Mouse (Mus musculus) hindbrain, embryonic 10.5 days (tissue): Measurements from ENCODE around the gene Ctrc. TPM values are rescaled to one million over a fixed set of nuclear protein-coding genes. Genes with fewer than 3 reads are reported as not detected.

Experiments used
- DNase-seq: peaks from one replicate; pipeline ENCODE4 v3.0.0-alpha.2; 2017; ENCODE audit warnings: low spot score
- H3K27ac ChIP-seq: fragments of 300-500 bp; sonication (generic); 2 replicates; pipeline ENCODE4 v1.5.1; 2016; ENCODE audit warnings: mild to moderate bottlenecking, moderate library complexity
- H3K27me3 ChIP-seq: fragments of 300-500 bp; sonication (generic); 2 replicates; pipeline ENCODE4 v1.6.1; 2016; ENCODE audit warnings: mild to moderate bottlenecking; ENCODE audit not compliant: poor library complexity, insufficient read depth, severe bottlenecking
- H3K36me3 ChIP-seq: fragments of 300-500 bp; sonication (generic); 2 replicates; pipeline ENCODE4 v1.6.1; 2016; ENCODE audit warnings: mild to moderate bottlenecking, moderate library complexity
- H3K4me1 ChIP-seq: fragments of 300-500 bp; sonication (generic); replicated peaks from 2 replicates; pipeline ENCODE4 v1.6.1; 2016; ENCODE audit warnings: mild to moderate bottlenecking
- H3K4me3 ChIP-seq: fragments of 300-500 bp; sonication (generic); 2 replicates; pipeline ENCODE4 v1.5.1; 2016; ENCODE audit warnings: mild to moderate bottlenecking, moderate library complexity
- H3K9me3 ChIP-seq: fragments of 300-500 bp; sonication (generic); 2 replicates; pipeline ENCODE4 v1.6.1; 2016; ENCODE audit warnings: mild to moderate bottlenecking, moderate library complexity
- WGBS: fragments of 180-500 bp; shearing (Covaris S2); methylation state at CpG from one replicate; pipeline ENCODE4 v1.1.7; 2016; 5-methylcytosine and 5-hydroxymethylcytosine counted together
- polyA plus RNA-seq: library from polyadenylated mRNA; unstranded; fragments of >200 nt; fragmentation: Nextera tagmentation; extraction: Ambion mirVana; gene quantifications from 2 replicates; pipeline ENCODE4 v1.2.1, GENCODE M21; 2016

The Ctrc gene
- polyA plus RNA-seq, 1 experiment from 2014 or later: not detected

DNA sequence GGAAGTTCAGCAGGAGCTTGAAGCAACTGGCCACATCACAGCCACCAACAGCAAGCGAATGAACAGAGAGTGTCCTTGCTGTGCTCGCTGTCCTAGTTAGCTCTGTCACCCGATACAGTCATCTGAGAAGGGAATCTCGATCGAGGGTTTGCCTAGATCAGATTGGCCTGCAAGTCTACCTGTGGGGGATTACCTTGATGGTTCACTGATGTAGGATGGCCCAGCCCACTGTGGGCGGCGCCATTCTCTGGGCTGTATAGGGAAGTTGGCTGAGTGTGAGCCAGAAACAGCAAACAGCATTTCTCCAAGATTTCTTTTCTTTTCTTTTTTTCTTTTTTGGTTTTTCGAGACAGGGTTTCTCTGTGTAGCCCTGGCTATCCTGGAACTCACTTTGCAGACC, 18.3 kb upstream of the Ctrc start:
- Histone ChIP-seq H3K36me3 (peaks cover 33% of the 10 kb centered on the region), H3K4me1 (peaks cover 20% of the 10 kb centered on the region), H3K9me3 (no peaks in the 10 kb centered on the region), H3K27me3 (0 out of 2 replicates have a peak, but pooled peaks cover 3% of the 10 kb centered on the region), H3K4me3 (no peak overlapping the region), H3K27ac (no peak overlapping the region)
- WGBS: 92% methylated on average over 8 of the region's 8 CpGs
- no peak for DNase-seq

- Histone ChIP-seq H3K27me3 (0 out of 2 replicates have a peak, but pooled peaks cover 3% of the 10 kb centered on the region), H3K27ac (no peak overlapping the region), H3K9me3 (no peaks in the 10 kb centered on the region), H3K36me3 (peaks cover 40% of the 10 kb centered on the region), H3K4me3 (no peak overlapping the region), H3K4me1 (peaks cover 19% of the 10 kb centered on the region)
- DNase-seq: no peak
- 86% methylated on average over 7 of the region's 7 CpGs for WGBS
Observed at GRCm38 (mm10) chr4:141863726-141864280, 17.6 kb upstream of the Ctrc start.

DNA sequence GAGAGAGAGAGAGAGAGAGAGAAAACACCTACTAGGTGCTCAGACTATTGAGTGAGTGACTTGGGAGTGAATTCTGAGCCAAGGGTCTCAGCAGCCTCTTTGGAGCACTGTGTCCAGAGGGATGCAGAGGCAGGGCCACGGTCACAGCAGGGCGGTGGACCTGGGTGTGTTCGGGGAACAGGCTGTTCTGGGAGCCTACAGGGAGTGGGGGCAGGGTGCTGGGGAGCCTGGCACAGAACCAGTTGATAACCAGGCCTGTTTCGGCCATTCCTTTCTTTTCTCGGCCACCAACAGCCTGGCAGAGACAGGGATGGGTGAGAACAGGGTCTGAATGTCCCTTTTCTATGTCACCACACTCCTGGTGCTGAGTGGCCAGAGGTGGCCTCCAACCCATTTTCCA, 16.7 kb upstream of the Ctrc start:
- Histone ChIP-seq H3K4me3 (no peak overlapping the region), H3K27me3 (0 out of 2 replicates have a peak, but pooled peaks cover 3% of the 10 kb centered on the region), H3K4me1 (peaks cover 16% of the 10 kb centered on the region), H3K9me3 (no peaks in the 10 kb centered on the region), H3K27ac (no peak overlapping the region), H3K36me3 (peaks cover 43% of the 10 kb centered on the region)
- WGBS: 82% methylated on average over 5 of the region's 5 CpGs
- DNase-seq: no peak

- Histone ChIP-seq H3K27ac (no peak overlapping the region), H3K9me3 (no peaks in the 10 kb centered on the region), H3K4me1 (peaks cover 8% of the 10 kb centered on the region), H3K36me3 (peaks cover 43% of the 10 kb centered on the region), H3K27me3 (0 out of 2 replicates have a peak, but pooled peaks cover 3% of the 10 kb centered on the region), H3K4me3 (no peak overlapping the region)
- DNase-seq: no peak
- WGBS: 93% methylated on average over 17 of the region's 17 CpGs
Observed at GRCm38 (mm10) chr4:141861591-141862295, 15.6 kb upstream of the Ctrc start.

GRCm38 (mm10) chr4:141860246-141860841, 14.2 kb upstream of the Ctrc start:
- no peak for DNase-seq
- Histone ChIP-seq H3K4me1 (peaks cover 4% of the 10 kb centered on the region), H3K36me3 (peaks cover 42% of the 10 kb centered on the region), H3K27me3 (0 out of 2 replicates have a peak, but pooled peaks cover 3% of the 10 kb centered on the region), H3K9me3 (no peaks in the 10 kb centered on the region), H3K27ac (peak overlapping the region; percentile 23; the same call in 1 of the 2 replicates), H3K4me3 (no peak overlapping the region)
- WGBS: 65% methylated on average over 19 of the region's 19 CpGs

GRCm38 (mm10) chr4:141859351-141859750, 13.2 kb upstream of the Ctrc start:
- H3K27ac ChIP-seq: no peak overlapping the region
- H3K4me1 ChIP-seq: peaks cover 4% of the 10 kb centered on the region
- DNase-seq: no peak
- H3K27me3 ChIP-seq: 0 out of 2 replicates have a peak, but pooled peaks cover 3% of the 10 kb centered on the region
- H3K4me3 ChIP-seq: no peak overlapping the region
- no peaks in the 10 kb centered on the region for H3K9me3 ChIP-seq
- WGBS: 91% methylated on average over 14 of the region's 14 CpGs
- peaks cover 37% of the 10 kb centered on the region for H3K36me3 ChIP-seq

GRCm38 (mm10) chr4:141858501-141858900, 12.3 kb upstream of the Ctrc start:
- H3K27me3 ChIP-seq: no peaks in the 10 kb centered on the region
- 93% methylated on average over 20 of the region's 20 CpGs for WGBS

GRCm38 (mm10) chr4:141857422-141857930, 11.3 kb upstream of the Ctrc start:
- whole genome bisulfite sequencing: 19% methylated on average over 10 of the region's 10 CpGs
- H3K27me3 ChIP-seq: no peaks in the 10 kb centered on the region
- H3K27ac ChIP-seq: no peak overlapping the region

More at GRCm38 (mm10) chr4:141858501-141858900, 12.3 kb upstream of the Ctrc start:
- Histone ChIP-seq H3K27ac (no peak overlapping the region), H3K4me3 (no peak overlapping the region), H3K36me3 (peaks cover 33% of the 10 kb centered on the region), H3K9me3 (no peaks in the 10 kb centered on the region), H3K4me1 (peaks cover 4% of the 10 kb centered on the region)
- DNase-seq: no peak

GRCm38 (mm10) chr4:141853437-141853836, 7.3 kb upstream of the Ctrc start:
- no peak overlapping the region for H3K27ac ChIP-seq
- 76% methylated on average over 9 of the region's 9 CpGs for WGBS
- H3K4me1 ChIP-seq: peaks cover 4% of the 10 kb centered on the region; the same call in 1 of the 2 replicates
- no peaks in the 10 kb centered on the region for H3K27me3 ChIP-seq
- H3K36me3 ChIP-seq: no peaks in the 10 kb centered on the region
- no peak overlapping the region for H3K4me3 ChIP-seq
- H3K9me3 ChIP-seq: peaks cover 4% of the 10 kb centered on the region; the same call in 1 of the 2 replicates
- DNase-seq: peak; percentile 57

More at GRCm38 (mm10) chr4:141857422-141857930, 11.3 kb upstream of the Ctrc start:
- H3K4me1 ChIP-seq: peaks cover 4% of the 10 kb centered on the region
- H3K9me3 ChIP-seq: no peaks in the 10 kb centered on the region
- DNase-seq: peak; percentile 86
- H3K4me3 ChIP-seq: no peak overlapping the region
- H3K36me3 ChIP-seq: peaks cover 33% of the 10 kb centered on the region

DNA sequence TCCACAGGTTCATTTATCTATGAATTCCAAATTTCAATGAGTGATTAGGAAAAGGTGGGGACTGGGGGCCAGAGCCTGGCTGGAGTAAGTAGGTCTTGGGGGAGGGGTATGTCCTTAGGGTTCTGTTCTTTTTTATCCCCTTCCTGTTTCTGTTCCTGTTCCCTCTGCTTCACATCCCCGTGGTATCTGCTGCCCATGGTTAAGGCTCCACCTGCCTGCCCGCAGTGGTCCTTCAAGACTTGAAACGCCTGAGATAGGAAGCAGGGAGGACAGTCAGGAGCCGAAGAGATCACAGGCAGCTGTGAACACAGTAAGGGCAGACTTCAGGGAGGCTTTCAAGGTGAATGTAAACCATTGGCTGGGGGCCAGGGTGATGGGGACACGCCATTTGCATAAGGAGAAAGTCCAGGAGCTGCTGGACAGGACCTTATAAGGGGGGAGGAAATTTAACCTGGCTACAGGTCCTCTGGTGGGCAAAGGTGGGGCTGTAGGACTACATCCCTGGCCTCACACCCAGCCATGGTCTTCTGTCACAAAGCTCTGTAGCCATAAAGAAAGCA, 11.5 kb downstream of the Ctrc start:
- H3K27me3 ChIP-seq: no peaks in the 10 kb centered on the region
- H3K4me1 ChIP-seq: 0 out of 2 replicates have a peak, but pooled peaks cover 4% of the 10 kb centered on the region
- H3K36me3 ChIP-seq: no peaks in the 10 kb centered on the region
- no peak for DNase-seq
- H3K27ac ChIP-seq: no peak overlapping the region
- no peak overlapping the region for H3K4me3 ChIP-seq
- 71% methylated on average over 5 of the region's 5 CpGs for WGBS
- H3K9me3 ChIP-seq: no peaks in the 10 kb centered on the region

DNA sequence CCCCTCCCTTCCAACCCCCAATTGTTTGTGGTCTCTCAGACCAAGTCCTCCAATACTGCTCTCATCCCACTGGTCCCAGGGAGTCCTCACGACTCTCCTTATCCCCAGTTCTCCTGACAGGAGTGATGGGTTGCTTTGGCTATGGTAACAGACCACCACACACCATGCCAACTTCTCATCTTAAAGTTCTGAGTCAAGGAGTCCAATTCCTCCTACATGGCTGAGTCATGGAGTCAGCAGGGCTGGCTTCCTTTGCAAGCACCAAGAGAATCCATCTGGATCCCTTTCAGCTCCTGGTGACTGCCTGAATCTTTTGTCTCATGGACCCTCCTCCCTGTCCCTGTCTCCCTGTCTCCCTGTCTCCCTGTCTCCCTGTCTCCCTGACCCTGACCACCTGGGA, 12.2 kb downstream of the Ctrc start:
- H3K36me3 ChIP-seq: no peaks in the 10 kb centered on the region
- no peak overlapping the region for H3K4me3 ChIP-seq
- H3K27me3 ChIP-seq: no peaks in the 10 kb centered on the region
- no peak overlapping the region for H3K27ac ChIP-seq
- no peaks in the 10 kb centered on the region for H3K9me3 ChIP-seq
- 45% methylated on average over 1 of the region's 1 CpGs for WGBS
- DNase-seq: no peak
- 0 out of 2 replicates have a peak, but pooled peaks cover 4% of the 10 kb centered on the region for H3K4me1 ChIP-seq

DNA sequence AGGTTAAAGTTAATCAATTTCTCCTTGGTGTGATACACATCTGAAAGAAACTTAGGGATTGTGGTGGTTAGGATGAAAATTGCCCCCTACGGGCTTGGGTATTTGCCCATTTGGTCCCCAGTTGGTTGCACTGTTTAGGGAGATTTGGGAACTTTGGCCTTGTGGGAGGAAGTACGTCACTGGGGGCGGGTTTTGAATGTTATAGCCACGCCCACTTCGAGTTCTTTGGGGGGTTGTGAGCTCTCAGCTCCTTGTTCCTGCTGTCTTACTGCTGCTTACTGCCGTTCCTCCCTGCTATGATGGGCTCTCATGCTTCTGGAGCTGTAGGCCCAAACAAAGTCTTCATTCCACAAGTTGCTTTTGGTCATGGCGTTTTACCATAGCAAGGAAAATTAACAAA, 14.8 kb downstream of the Ctrc start:
- H3K27ac ChIP-seq: no peak overlapping the region
- no peaks in the 10 kb centered on the region for H3K9me3 ChIP-seq
- no peak for DNase-seq
- H3K36me3 ChIP-seq: no peaks in the 10 kb centered on the region
- 0 out of 2 replicates have a peak, but pooled peaks cover 4% of the 10 kb centered on the region for H3K4me1 ChIP-seq
- no peak overlapping the region for H3K4me3 ChIP-seq
- 85% methylated on average over 7 of the region's 7 CpGs for WGBS
- H3K27me3 ChIP-seq: no peaks in the 10 kb centered on the region
